Mouse (Mus musculus) regulatory T cell (primary cell): ENCODE measurements around the gene Csmd2.

Experiments
- in situ Hi-C: fragments of 300-600 bp; cut with MboI, MseI; formaldehyde crosslinking; loops from one replicate; pipeline ENCODE4 v1.15.1; 2025; ENCODE audit warnings: high pct_unique_total_duplicates

The Csmd2 gene

GRCm38 (mm10) chr4:127987784-127988455 lies at the start of gene Csmd2:
Gene Csmd2, plus strand, starts transcription at chr4:127987857.
- in situ Hi-C loops, result no loop called here

GRCm38 (mm10) chr4:127947696-127948095 lies 40.0 kb upstream of the Csmd2 start:
- in situ Hi-C loops, result no loop called here

- in situ Hi-C loops, result no loop called here
These were observed 34.5 kb upstream of the Csmd2 start for GRCm38 (mm10) chr4:127953006-127953710.

GRCm38 (mm10) chr4:127969101-127969500 lies 18.6 kb upstream of the Csmd2 start:
- in situ Hi-C loops, result no loop called here

- in situ Hi-C loops, result no loop called here
These were observed 17.6 kb upstream of the Csmd2 start for GRCm38 (mm10) chr4:127970018-127970421.

- in situ Hi-C loops, result no loop called here
These were observed 16.5 kb upstream of the Csmd2 start, which contains the start of gene CK137956 for GRCm38 (mm10) chr4:127970901-127971868. Gene CK137956, minus strand, starts transcription at chr4:127970951.

GRCm38 (mm10) chr4:127972976-127973375 lies 14.7 kb upstream of the Csmd2 start:
- in situ Hi-C loops, result no loop called here

GRCm38 (mm10) chr4:127981125-127981524 lies 6.5 kb upstream of the Csmd2 start:
- in situ Hi-C loops, result no loop called here

- in situ Hi-C loops, result no loop called here
These were observed 3.2 kb upstream of the Csmd2 start for GRCm38 (mm10) chr4:127984426-127984825.

GRCm38 (mm10) chr4:127985874-127986273 lies 1.8 kb upstream of the Csmd2 start:
- in situ Hi-C loops, result no loop called here

- in situ Hi-C loops, result no loop called here
These were observed 1.1 kb upstream of the Csmd2 start for GRCm38 (mm10) chr4:127986491-127987075.

- in situ Hi-C loops, result no loop called here
These were observed 387 bp upstream of the Csmd2 start for GRCm38 (mm10) chr4:127987270-127987669.

GRCm38 (mm10) chr4:127988526-127989180 lies 996 bp downstream of the Csmd2 start:
- in situ Hi-C loops, result no loop called here

- in situ Hi-C loops, result no loop called here
These were observed 1.8 kb downstream of the Csmd2 start for GRCm38 (mm10) chr4:127989347-127989995.

GRCm38 (mm10) chr4:127999281-127999680 lies 11.6 kb downstream of the Csmd2 start:
- in situ Hi-C loops, result no loop called here

- in situ Hi-C loops, result no loop called here
These were observed 15.0 kb downstream of the Csmd2 start for GRCm38 (mm10) chr4:128002638-128003101.

- in situ Hi-C loops, result no loop called here
These were observed 17.3 kb downstream of the Csmd2 start for GRCm38 (mm10) chr4:128004797-128005452.

GRCm38 (mm10) chr4:128019465-128019864 lies 31.8 kb downstream of the Csmd2 start:
- in situ Hi-C loops, result no loop called here

GRCm38 (mm10) chr4:128028294-128028693 lies 40.6 kb downstream of the Csmd2 start:
- in situ Hi-C loops, result no loop called here

- in situ Hi-C loops, result no loop called here
These were observed 54.2 kb downstream of the Csmd2 start for GRCm38 (mm10) chr4:128041901-128042300.
